Mouse (Mus musculus) hindbrain, embryonic 11.5 days (tissue): ENCODE data around the gene Insc. TPM values are rescaled to one million over a fixed set of nuclear protein-coding genes. Genes with fewer than 3 reads are reported as not detected.

Experiments
- ATAC-seq: fragments of 200-750 bp; cut with Nextera tagmentation; 2 replicates; pipeline ENCODE4 v1.8.0; 2017; ENCODE audit warnings: mild to moderate bottlenecking, moderate TSS enrichment, moderate library complexity; ENCODE audit not compliant: low FRiP score
- DNase-seq: peaks from one replicate; pipeline ENCODE4 v3.0.0-alpha.2; 2015; ENCODE audit warnings: low spot score
- H3K27ac ChIP-seq: fragments of 300-500 bp; sonication (generic); 2 replicates; pipeline ENCODE4 v1.5.1; 2014; ENCODE audit warnings: mild to moderate bottlenecking, low read depth, low read length
- H3K27me3 ChIP-seq: fragments of 300-500 bp; sonication (generic); 2 replicates; pipeline ENCODE4 v1.6.1; 2014; ENCODE audit warnings: mild to moderate bottlenecking, low read length, moderate library complexity, mixed read lengths; ENCODE audit not compliant: control insufficient read depth, insufficient read depth
- H3K36me3 ChIP-seq: fragments of 300-500 bp; sonication (generic); 2 replicates; pipeline ENCODE4 v1.6.1; 2014; ENCODE audit warnings: mild to moderate bottlenecking, low read length, moderate library complexity, mixed read lengths; ENCODE audit not compliant: control insufficient read depth, insufficient read depth
- H3K4me1 ChIP-seq: fragments of 300-500 bp; sonication (generic); replicated peaks from 2 replicates; pipeline ENCODE4 v1.6.1; 2014; ENCODE audit warnings: low read length, mixed read lengths; ENCODE audit not compliant: control insufficient read depth, insufficient read depth
- H3K4me2 ChIP-seq: fragments of 300-500 bp; sonication (generic); replicated peaks from 2 replicates; pipeline ENCODE4 v1.6.1; 2014; ENCODE audit warnings: mild to moderate bottlenecking, low read depth, low read length
- H3K4me3 ChIP-seq: fragments of 300-500 bp; sonication (generic); 2 replicates; pipeline ENCODE4 v1.5.1; 2014; ENCODE audit warnings: low read depth, low read length
- H3K9ac ChIP-seq: fragments of 300-500 bp; sonication (generic); 2 replicates; pipeline ENCODE4 v1.6.1; 2014; ENCODE audit warnings: low read depth, low read length
- H3K9me3 ChIP-seq: fragments of 300-500 bp; sonication (generic); 2 replicates; pipeline ENCODE4 v1.6.1; 2016; ENCODE audit warnings: low read length; ENCODE audit not compliant: control insufficient read depth
- WGBS: fragments of 180-500 bp; shearing (Covaris S2); extraction: QIAGEN DNeasy Blood & Tissue Kit; methylation state at CpG from one replicate; pipeline ENCODE4 v1.1.7; 2014; 5-methylcytosine and 5-hydroxymethylcytosine counted together
- polyA plus RNA-seq: library from polyadenylated mRNA; unstranded; fragments of >200 nt; fragmentation: Nextera tagmentation; extraction: Ambion mirVana; gene quantifications from 2 replicates; pipeline ENCODE4 v1.2.1, GENCODE M21; 2014

Insc gene
- polyA plus RNA-seq, 1 experiment from 2014 or later, result 7.5 TPM

DNA sequence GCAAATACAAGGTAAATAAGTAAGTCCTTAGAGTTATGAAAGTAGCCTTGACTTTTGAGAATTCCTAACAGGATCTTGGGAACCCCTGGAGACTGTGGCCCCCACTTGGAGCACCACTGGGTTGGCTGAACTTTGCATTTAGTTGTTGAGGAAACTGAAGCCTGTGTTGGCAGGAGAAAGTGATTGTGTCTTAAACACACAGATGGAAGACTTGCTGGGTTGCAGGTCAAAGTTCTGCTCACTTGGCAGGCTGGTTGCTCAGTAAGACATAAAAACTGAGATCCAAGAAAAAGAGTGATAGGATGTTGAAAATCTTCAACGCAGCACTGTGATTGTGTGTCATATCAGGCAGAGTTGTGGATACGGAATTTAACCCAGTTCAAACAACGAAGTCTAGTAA lies 108.9 kb downstream of the Insc start:
- DNase-seq (no peak), ATAC-seq (no peak)
- 96% methylated on average over 3 of the region's 3 CpGs for WGBS
- Histone ChIP-seq H3K9me3 (no peaks in the 10 kb centered on the region), H3K36me3 (no peaks in the 10 kb centered on the region), H3K4me3 (no peak overlapping the region), H3K9ac (no peak overlapping the region), H3K4me2 (no peak overlapping the region), H3K27ac (no peak overlapping the region), H3K27me3 (no peaks in the 10 kb centered on the region), H3K4me1 (no peaks in the 10 kb centered on the region)

DNA sequence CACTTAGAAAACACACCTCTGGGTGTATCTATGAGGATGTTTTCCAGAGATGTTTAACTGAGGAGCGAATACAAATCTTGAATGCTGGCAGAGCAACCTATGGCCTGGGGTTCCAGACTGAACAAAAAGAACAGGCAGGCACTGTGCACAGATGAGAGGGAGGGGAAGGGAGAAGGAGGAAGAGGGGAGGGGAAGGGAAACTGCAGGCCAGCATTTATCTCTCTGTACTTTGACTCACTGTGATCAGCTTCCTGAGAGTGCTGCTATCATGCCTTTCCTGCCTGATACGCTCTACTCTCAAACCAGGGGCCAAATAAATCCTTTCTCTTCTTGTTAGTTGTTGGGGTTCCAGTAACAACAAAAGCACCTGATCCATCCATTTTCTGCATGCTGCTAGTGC lies 110.7 kb downstream of the Insc start:
- Histone ChIP-seq H3K4me1 (no peaks in the 10 kb centered on the region), H3K9ac (no peak overlapping the region)
- no peak for ATAC-seq

DNA sequence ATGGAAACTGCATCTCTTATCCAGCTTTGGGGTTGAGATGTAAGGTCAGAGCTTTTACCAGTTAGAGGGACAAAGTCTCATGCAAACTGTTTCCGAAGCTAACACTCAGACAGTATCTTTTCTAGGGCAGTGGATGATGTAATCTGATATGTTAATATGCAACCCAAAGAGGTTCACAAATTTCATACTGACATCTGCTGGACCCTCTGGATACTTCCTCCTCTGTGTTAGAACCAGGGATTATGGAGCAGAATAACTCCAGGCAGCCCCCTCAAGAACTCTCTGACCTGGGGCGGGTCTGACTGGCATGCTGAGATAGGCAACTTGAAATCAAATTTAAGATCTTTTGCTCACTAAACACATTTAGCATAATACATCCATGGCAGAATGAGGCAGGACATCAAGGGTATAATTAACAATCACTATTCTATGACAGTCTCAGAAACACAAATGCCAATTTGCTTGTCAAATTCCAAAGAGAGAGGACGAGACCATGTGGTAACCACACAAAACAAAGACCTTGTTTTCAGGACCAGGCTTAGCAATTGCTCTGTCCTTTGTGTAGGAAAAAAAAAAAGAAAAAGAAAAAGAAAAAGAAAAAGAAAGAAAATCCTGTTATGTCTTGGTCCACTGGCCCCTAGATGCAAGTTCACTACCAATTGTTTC lies 117.5 kb downstream of the Insc start:
- no peak overlapping the region for H3K4me3 ChIP-seq

More for the DNA sequence above, 110.7 kb downstream of the Insc start:
- Histone ChIP-seq H3K27ac (no peak overlapping the region), H3K4me3 (no peak overlapping the region), H3K9me3 (no peaks in the 10 kb centered on the region), H3K4me2 (no peak overlapping the region), H3K27me3 (no peaks in the 10 kb centered on the region), H3K36me3 (no peaks in the 10 kb centered on the region)
- DNase-seq, result no peak
- WGBS, result 84% methylated on average over 2 of the region's 2 CpGs

DNA sequence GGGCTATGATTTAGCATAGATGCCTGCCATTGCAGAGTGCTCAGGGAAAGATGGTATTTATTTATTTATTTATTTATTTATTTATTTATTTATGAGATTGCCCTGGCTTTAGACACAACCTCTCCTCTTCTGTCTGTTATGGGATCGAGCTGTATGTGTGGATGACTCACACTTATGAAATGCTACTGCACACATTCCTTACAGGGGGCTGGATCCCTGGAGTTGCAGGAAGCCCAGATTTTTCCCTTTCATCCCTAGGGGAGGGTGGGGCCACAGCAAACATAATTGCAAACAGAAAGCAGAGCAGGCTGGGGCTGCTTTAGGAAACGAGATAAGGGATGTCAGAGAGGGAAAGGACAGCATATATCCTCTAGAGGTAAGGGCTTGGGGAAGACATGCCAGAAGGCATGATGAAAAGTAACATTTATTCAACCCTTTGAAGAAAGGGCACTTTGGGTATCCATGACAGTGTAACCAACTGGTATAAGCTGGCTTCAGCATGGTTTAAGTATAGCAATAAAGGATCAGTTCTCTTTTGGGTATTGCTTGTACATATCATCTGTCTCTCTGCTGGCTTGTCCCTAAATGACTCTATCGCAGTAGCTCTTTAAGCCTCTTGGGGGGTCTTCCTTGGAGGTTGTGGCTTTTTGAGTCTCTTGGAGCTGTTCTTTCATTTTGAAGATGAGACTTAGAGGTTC lies 130.0 kb downstream of the Insc start:
- Histone ChIP-seq H3K4me1 (no peaks in the 10 kb centered on the region), H3K4me2 (no peak overlapping the region), H3K27ac (no peak overlapping the region), H3K9me3 (no peaks in the 10 kb centered on the region), H3K9ac (no peak overlapping the region), H3K4me3 (no peak overlapping the region), H3K36me3 (no peaks in the 10 kb centered on the region), H3K27me3 (no peaks in the 10 kb centered on the region)
- no peak for ATAC-seq
- WGBS, result 62% methylated on average over 3 of the region's 3 CpGs
- no peak for DNase-seq

More for the DNA sequence above, 117.5 kb downstream of the Insc start:
- DNase-seq (no peak), ATAC-seq (no peak)
- H3K4me2 ChIP-seq, result no peak overlapping the region
- no peaks in the 10 kb centered on the region for H3K27me3 ChIP-seq
- no peaks in the 10 kb centered on the region for H3K36me3 ChIP-seq
- no peak overlapping the region for H3K27ac ChIP-seq
- H3K9me3 ChIP-seq, result no peaks in the 10 kb centered on the region
- H3K4me1 ChIP-seq, result no peaks in the 10 kb centered on the region
- 76% methylated on average over 3 of the region's 3 CpGs for WGBS
- no peak overlapping the region for H3K9ac ChIP-seq

DNA sequence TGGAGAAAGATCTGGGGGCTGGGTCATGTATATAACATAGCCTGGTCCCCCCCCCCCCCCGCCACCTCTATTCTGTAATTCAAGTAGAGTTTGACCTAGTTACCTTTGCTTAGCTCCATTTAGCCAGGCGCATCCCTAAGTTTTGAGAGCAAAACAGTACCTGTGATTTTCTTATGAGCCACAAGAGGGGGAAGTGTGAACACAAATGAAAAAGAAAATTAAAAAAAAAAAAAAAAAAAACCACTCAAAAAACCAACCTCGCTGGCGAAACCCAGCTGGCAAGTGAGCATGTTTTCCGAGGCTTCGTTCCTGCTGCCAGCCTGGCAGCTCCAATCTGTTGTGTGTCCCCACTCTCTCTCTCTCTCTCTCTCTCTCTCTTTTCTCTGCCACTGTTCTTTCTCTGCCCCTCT lies 130.5 kb downstream of the Insc start:
- Histone ChIP-seq H3K27me3 (no peaks in the 10 kb centered on the region), H3K9me3 (no peaks in the 10 kb centered on the region), H3K36me3 (no peaks in the 10 kb centered on the region), H3K27ac (no peak overlapping the region), H3K4me1 (no peaks in the 10 kb centered on the region), H3K9ac (no peak overlapping the region), H3K4me2 (no peak overlapping the region), H3K4me3 (no peak overlapping the region)
- DNase-seq (peak; percentile 27), ATAC-seq (no peak)
- 42% methylated on average over 6 of the region's 6 CpGs for WGBS

DNA sequence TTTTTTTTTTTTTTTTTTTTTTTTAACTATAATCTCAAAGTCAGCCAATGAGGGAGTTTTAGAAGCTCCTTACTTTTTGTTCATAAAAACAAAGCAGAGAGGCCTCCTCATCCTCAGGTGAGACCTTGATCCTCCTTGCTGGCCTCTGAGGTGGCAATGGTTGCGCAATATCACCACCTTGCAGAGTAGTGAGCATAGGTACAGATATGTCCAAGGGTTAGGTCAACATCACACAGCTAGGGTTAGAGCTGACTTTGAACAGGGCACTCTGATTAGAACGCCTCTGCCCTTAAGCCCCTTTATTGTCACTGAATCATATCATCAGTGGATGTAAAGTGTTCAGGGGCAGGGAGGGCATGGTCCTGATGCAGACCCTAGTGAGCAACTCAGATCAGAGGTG lies 131.1 kb downstream of the Insc start:
- no peaks in the 10 kb centered on the region for H3K27me3 ChIP-seq
- H3K4me3 ChIP-seq, result no peak overlapping the region
- no peak overlapping the region for H3K4me2 ChIP-seq
- no peaks in the 10 kb centered on the region for H3K9me3 ChIP-seq
- no peaks in the 10 kb centered on the region for H3K36me3 ChIP-seq
- H3K27ac ChIP-seq, result no peak overlapping the region
- no peak for DNase-seq
- no peak for ATAC-seq
- WGBS, result 83% methylated on average over 2 of the region's 2 CpGs
- H3K4me1 ChIP-seq, result no peaks in the 10 kb centered on the region
- H3K9ac ChIP-seq, result no peak overlapping the region

DNA sequence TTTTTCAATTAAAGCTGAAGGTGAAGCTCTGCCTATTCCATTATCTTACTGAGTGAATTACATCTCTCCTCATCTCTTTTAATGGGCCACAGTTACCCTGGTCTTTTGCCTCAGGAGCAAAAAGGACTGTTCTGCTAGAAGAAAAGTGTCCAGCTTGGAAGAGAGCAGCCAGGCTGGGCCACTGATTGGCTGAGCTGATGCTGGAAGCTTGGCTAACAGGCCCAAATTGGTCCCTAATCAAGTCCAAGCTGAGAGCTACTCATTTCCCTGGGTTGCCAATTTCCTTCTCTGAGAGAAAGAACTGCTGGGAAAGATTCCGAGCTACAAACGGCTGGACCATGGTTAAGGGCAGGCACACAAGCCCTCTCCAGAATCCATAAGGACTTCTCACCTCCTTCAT lies 140.1 kb downstream of the Insc start:
- H3K27me3 ChIP-seq, result no peaks in the 10 kb centered on the region
- no peak overlapping the region for H3K27ac ChIP-seq
- WGBS, result 94% methylated on average over 2 of the region's 2 CpGs

DNA sequence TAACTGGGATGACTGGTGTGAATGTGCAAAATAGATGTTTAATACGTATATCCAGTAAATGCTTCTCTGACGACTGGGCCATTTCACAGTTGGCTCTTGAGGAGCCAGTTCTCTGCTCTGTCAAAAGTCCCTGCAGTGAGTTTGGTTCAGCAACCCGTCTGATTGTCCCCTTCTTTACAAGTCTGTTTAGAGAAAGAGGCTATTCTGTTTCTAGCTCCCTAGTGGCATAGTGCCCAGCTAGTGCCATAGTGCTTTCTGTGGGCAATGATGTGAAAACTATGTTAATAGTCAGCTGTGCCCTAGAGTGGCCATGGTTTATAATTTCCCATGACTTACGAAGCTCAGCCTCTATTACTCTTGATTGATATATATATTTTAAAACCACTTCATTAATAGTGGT lies 143.4 kb downstream of the Insc start:
- 83% methylated on average over 4 of the region's 4 CpGs for WGBS
- H3K9ac ChIP-seq, result no peak overlapping the region
- H3K27ac ChIP-seq, result no peak overlapping the region
- no peak overlapping the region for H3K4me3 ChIP-seq
- H3K4me1 ChIP-seq, result no peaks in the 10 kb centered on the region
- no peaks in the 10 kb centered on the region for H3K9me3 ChIP-seq
- ATAC-seq (no peak), DNase-seq (no peak)
- no peak overlapping the region for H3K4me2 ChIP-seq
- H3K27me3 ChIP-seq, result no peaks in the 10 kb centered on the region
- no peaks in the 10 kb centered on the region for H3K36me3 ChIP-seq

More for the DNA sequence above, 140.1 kb downstream of the Insc start:
- H3K9me3 ChIP-seq, result no peaks in the 10 kb centered on the region
- DNase-seq (no peak), ATAC-seq (no peak)
- no peaks in the 10 kb centered on the region for H3K36me3 ChIP-seq
- H3K4me3 ChIP-seq, result no peak overlapping the region
- H3K4me2 ChIP-seq, result no peak overlapping the region
- no peaks in the 10 kb centered on the region for H3K4me1 ChIP-seq
- H3K9ac ChIP-seq, result no peak overlapping the region

DNA sequence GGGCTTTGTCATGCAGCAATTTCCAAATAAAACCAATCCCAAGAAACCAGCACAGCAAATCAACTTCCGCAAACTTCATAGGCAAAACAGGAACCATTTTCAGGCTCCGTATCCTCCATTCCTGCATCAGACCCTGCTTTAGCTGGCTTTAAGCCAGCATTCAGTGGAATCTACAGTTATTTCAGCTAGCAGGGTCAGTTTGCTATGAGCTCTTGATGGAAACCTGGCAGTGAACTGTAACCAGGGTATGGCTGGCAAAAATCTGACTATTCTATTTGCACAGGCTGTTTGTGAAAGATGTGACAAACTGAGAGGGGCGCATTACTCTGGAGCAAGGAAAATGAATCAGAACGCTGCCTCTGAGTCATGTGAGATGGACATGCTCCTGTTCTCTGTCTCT lies 146.7 kb downstream of the Insc start:
- DNase-seq (no peak), ATAC-seq (no peak)
- Histone ChIP-seq H3K27ac (no peak overlapping the region), H3K4me2 (no peak overlapping the region), H3K27me3 (no peaks in the 10 kb centered on the region), H3K4me3 (no peak overlapping the region), H3K9ac (no peak overlapping the region), H3K36me3 (no peaks in the 10 kb centered on the region), H3K9me3 (no peaks in the 10 kb centered on the region), H3K4me1 (no peaks in the 10 kb centered on the region)
- WGBS, result 96% methylated on average over 4 of the region's 4 CpGs
